Mouse (Mus musculus) ES-CJ7 (cell line): ENCODE measurements at regions not wholly inside any gene's neighbourhood (a gene's known extent, or its start where the extent isn't known, plus 50 kb on each side); places are given as distances from the start of the nearest gene placed in this dataset.
A peak's percentile ranks its signal among the peaks of the same experiment; 100 is the strongest.
"Not testable (repeated sequence)": the region's sequence is repeated elsewhere in the genome, so short reads cannot be mapped to it uniquely, and the experiment has no call there.

Experiments used
- DNase-seq: peaks from one replicate; pipeline ENCODE4 v3.0.0; 2011; ENCODE audit warnings: low read depth, low spot score

DNA sequence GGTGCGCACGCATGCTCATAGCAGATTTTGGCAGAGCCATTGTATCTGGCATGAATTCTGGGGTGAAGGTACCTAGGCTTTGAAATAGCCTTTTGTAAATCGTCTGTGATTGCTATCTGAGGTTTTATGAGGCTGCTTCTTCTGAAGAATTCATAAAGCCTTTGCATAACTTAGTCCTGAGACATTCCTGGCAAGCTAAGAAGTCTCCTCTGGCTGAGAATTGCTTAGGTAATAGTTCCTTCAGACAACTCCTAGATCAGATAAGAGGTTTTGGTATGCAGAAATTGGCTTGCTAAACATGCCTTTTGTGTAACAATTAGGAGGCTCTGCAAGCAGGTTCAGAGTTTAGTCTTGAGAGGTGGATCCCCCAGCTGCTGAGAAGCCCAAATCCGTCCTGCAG is 82.7 kb downstream of the Pmp22 start:
- DNase-seq = no peak

DNA sequence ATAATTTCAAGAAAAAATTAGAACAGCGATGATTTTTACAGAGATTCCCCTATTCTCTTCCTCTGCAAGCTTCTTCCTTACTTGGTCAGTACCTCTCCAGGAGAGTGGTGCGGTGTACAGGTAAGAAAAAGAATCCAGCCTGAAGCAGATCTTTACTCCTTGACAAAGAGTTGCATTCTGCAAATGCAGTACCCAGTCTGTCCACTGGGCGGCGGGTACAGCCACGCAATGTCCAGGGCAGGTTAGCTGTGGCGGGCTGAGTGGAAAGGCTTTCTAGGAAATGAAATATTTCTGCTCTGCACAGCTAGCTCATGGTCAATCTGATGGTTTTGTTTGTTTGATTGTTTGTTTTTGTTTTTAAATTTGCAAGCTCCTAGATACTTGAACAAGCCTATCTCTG is 84.3 kb downstream of the Pmp22 start:
- DNase-seq = peak; percentile 86

DNA sequence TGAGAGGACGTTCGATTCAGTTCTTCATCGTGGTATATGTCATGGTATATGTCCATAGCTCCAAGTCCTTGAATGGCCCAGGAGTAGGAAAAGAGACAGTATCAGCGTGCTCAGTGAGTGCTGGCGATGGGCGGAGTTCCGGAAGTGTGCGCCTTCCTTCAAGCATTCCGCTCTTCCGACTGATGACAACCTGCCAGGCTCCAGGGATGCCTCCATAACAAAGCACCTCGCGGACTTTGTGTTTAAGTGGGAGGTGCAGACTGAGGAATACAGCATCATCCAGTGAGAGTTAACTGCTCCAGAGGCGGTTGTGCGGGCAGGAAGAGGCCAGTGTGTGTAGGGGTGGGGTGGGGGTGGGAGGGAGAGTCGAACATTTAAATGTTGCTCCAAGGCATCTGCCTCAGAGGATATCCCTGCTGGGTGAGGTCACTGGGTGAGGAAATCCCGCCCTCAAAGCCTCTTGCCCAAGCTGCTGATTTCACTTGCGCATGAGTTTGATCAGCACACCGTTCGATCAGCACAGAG is 85.2 kb downstream of the Pmp22 start:
- DNase-seq = peak; percentile 93

DNA sequence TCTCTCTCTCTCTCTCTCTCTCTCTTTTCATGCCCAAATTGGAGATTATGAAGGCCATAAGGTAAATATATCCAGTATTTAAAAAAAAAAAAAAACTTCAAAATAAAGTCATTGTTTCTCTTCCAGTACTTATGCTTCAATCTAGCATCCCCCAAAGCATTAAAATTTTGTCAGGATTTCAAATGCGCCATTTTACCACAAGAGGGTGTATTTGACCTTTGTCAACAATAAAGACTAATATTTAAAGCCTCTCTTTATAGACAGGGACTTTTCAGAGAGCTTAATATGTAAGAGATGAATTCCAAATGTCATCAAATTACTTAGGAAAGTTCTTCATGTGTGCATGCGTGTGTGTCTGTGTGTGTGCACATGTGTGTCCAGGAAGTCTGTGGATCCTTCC is 87.2 kb downstream of the Pmp22 start:
- DNase-seq = no peak

DNA sequence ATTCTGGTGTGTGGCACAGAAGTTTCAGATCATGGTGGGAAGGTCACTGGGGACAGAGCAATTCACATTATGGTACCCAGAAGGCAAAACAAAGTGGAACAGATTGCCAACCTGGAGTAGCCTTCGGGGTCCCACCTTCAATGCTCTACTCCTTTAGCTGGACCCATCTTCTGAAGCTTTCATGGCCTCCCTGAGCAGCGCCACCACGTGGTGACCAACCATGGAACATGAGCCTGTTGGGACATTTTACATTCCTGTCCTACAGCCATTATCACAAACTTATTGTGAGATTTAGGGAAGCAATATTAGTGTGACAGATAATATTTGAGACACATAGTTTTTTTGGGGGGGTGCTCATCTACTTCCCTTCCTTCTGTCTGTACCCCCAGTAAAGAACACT is 88.3 kb downstream of the Pmp22 start:
- peak; percentile 66 for DNase-seq

DNA sequence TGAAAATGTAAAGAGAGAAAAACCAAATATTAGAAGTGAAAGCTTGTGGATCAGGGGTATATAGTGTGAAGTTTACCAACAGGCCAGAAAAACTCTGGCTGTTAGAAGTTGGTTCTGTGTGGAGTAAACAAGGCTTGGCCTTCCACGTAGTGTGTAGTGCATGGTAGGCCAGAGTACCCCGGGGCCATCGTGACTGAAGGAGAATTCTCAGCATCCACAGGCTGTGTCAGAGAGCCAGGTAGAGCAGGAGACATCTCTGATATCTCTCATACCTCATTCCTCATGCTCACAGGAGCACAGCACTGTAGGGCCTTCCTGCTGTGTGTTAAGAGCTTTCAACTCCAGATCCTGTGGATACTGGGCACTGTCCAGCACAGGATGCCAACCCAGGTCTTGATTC is 97.7 kb downstream of the Pmp22 start:
- no peak for DNase-seq

DNA sequence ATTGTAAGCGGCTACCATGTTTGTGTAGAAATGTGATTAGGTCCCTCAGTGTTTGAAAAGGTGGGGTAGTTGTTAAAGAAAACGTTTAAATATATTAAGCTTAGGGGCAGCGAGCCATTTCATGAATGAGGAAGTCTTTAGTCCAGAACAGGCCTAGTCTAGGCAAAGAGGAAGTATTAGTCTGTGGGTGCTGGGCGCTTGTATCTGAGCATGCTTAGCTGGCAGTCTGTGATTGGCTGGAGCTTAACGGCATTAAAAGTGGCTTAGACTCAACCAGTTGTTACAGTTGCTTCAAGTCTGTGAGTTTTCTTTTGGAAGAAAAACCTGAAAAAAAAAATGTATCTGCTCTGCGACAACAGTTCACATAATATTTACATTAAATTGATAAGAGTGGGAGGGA is 102.0 kb downstream of the Pmp22 start:
- no peak for DNase-seq

DNA sequence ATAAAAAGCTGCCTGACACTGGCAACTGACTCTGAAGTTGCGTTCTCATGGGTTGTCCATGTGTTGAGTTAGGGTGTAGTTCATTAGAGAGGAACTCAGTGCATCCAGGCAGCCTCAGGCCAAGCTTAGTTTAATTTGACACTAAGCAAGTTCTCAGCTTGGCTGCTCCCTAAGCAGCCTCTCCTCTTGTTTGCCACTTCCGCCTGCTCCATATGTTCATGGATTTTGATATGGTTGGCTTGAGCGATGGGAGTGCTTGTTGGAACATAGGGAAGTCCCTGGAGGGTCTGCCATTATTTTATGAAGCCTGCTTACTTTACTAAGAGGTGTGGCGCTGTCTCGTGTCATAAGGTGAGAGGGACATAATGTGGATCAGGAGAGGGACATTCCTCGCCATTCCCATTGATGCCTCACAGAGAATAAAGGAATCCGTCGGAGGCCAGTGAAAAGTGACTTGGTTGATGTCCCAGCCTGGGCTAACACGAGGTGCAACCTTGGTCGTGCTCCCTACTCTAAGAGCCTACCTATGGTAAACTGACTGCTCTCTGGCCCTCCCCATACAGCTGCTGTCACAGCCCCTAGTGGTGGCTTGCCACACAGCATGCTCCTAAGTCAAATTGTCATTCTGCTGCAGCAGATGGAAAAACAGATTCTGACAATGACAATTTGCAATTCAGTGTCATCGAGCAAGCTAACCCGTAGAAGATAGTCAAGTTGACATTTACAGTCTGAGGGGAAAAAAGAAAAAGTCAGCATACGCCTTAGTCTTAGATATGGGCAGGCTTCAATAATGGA is 104.6 kb downstream of the Pmp22 start:
- DNase-seq = peak; percentile 65

DNA sequence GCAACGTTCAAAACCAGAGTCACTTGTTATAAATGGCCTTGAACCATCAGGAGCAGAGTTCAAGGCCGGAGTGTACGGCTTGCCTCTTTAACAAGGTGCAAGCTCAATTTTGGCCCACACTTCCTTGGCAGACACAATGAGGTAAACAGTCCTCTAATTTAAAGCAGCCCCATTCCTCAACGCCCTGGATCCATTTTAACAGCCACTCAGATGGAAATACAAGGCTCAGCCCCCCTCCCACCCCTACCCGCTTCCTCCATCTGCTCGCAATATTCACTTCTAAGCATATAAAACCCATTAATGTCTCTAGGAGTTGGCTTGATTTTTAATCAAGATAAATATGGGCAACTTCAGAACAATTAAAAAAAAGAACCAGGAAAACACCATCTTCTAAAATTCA is 105.7 kb downstream of the Pmp22 start:
- DNase-seq = no peak

DNA sequence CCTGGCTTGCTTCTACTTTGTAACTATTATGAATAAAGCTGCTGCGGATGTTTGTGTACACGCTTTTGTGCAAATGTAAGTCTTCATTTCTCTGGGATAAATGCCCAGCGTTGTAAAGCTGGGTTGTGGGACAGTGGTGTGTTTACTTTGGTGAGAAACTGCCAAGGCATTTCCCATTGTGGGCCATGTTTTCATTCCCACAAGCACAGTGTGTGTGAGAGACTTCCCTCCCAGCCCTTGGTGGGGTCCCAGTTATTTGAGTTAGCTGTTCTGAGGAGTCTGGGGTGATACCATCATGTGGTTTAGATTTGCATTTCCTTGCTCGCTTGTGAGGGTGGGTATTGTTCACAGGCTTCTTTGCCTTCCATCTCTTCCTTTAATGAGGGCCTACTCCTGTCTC is 109.9 kb downstream of the Pmp22 start:
- no peak for DNase-seq

DNA sequence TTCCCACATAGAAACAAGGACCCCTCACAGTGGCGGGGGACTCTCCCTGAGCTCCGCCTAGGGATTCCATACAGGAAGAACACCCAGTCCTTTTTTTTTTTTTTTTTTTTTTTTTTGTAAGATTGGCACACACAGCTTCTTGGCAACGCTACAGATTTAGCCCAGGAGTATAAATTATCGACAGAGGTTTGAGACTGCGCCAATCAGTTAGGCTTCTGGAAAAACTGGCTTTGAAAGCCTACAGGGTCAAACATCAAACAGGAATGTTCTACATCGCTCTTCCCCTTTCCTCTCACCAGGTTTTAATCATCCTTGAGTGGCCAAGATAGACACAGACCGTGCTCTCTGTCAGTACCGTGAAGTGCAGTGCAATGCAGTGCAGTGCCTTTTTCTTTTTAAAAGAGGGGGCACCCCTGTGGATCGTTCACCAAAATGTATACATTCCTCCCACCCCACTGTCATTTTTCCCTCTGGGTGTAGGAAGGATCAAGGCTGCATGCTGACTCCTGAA is 115.2 kb downstream of the Pmp22 start:
- DNase-seq = no peak

DNA sequence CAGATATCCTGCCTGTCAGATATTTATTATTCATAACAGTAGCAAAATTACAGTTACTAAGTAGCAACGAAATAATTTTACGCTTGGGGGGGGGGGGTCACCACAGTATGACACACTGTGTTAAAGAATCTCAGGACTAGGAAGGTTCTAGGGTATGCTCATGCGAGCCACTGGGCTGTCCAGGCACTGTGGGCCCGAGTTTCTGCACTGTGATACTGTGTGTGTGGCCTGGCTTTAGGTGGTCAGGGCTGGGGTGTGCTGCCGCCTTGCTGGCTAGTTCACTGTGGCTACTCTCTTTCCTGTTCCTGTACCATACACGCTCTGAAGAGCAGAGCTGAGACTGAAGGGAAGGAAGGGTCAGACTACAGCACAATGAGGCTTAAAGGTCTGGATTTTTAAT is 116.3 kb downstream of the Pmp22 start:
- no peak for DNase-seq

DNA sequence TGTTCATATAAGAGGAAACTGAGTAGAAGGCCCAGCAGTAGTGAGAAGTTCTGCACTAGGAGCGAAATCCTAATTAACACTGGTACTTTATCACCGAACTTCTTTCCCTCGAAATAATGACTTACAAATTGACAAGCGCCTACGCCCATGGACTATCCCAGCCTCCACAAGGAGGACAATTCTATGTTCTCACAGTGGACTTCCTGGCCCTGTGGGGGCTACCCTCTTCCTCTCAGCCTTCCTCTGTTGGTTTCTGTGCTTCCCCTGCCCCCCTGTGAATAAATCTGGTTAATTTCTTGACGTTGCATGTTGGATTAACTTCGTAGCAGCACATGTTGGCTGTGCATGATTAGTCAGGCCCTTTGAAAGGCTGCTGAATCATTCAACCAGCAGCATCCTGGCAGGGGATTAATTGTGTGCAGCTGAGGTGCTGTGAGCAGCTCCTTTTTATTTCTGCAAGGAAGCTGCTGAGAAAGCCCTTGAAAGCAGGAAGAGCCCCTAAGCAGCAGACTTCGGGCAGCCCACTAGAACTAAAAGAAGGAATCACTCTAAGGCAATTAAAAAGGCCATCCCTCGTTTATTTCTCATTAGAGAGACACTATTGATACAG is 117.4 kb downstream of the Pmp22 start:
- DNase-seq = no peak

DNA sequence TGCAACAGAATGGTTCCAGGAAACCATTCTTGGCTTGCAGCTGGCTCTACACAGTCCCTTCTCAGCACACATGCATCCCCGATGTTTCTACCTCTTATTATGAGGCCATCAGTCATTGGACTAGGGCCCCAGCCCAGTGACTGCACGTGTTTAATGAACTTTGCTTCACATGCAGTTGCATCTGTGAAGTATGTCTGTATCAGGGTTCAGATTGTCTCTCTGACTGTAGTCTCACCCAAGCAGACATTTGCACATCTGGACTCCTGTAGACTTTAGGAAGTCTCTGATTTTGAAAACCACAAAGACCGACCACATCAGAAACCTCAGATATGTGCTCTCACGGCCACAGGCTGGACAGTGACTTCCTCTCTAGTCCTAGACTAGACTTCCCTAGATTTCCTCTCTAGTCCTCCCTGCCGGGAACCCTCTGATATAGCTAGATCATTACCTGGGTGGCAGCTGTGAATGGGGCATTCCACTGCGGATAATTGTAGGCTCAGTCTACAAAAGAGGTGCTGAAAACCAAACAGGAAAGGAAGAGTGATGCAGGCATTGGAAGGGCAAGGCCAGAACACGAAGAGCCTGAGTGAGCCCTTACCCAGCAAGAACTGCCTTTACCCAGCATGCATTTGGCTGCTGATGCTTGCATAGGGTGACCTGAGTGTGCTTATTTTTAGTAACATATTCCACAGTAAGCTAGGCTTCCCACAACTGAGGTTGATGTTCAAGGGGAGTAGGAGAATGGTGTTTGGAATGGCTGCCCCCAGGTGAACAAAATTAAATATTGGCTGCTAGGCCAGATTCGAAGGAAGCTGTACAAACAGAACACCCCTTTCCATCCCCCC is 123.5 kb downstream of the Pmp22 start:
- no peak for DNase-seq

DNA sequence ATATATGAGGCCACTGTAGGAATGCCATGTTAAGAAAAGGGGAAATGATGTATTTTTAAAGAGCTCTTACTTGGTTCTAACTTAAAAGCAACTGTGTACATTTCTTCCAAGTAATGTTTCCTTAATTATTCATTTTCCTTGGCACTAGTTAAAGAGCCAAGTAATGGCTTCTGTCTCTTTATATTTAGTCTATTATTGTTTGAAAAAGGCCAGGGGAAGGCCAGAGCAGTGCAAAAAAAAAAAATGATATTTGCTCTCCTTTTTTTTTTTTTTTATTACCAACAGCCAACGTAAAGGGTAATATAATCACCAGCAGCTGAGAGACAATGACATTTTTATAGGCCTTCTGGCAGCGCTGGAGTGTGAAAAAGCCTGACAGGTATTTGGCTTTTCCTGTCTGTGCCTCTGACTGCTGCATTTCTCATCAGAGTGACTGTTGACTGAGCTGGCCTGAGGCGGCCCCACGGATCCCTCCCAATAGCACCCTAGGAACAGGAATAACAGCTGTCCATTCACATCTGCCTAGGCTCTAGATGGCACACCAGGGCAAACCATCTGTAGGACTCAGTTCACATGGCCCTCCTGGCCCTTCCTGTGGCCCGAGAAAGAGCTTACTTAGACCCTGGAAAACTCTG is 124.3 kb downstream of the Pmp22 start:
- DNase-seq = no peak

DNA sequence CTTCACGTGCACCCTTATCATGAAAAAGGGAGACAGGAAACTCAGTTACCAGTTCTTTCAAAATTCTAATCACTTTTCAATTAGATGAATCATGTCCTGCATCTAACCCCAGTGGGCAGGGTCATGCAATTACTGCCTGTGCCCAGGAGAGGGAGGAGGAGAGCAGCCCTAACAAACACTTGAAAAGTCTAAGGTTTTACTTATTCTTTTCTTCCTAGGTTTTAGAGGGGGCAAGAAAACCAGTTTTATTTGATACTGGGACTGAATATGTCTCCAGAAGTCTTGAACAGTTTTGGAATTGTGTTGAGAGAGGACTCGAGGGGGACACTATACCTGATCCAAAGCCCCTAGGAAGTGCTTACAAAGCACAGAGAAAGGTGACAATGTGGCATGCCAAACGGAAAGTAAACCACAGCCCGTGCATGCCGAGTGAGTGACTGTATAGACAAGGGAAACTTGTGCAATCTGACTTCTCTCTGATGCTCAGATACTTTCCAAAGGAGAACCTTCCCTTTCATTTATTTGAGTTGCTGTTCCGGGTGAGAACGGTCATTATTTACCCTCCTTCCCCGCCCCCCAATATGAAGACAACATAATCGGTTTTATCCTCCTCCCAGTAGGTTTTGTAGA is 135.8 kb downstream of the Pmp22 start:
- peak; percentile 48 for DNase-seq

DNA sequence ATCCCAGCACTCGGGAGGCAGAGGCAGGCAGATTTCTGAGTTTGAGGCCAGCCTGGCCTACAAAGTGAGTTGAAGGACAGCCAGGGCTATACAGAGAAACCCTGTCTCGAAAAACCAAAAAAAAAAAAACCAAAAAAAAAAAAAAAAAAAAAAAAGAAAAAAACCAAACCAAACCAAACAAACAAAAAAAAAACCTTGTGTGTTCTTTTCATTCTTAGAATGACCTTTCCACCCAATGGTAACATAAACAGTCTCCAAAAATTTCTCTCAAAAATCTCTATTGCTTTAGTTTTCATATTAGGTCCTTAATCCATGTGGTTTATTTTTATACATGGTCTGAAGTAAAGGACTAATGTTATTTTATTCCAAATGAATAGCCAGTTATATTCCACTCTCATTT is 137.5 kb downstream of the Pmp22 start:
- not testable (repeated sequence) for DNase-seq

DNA sequence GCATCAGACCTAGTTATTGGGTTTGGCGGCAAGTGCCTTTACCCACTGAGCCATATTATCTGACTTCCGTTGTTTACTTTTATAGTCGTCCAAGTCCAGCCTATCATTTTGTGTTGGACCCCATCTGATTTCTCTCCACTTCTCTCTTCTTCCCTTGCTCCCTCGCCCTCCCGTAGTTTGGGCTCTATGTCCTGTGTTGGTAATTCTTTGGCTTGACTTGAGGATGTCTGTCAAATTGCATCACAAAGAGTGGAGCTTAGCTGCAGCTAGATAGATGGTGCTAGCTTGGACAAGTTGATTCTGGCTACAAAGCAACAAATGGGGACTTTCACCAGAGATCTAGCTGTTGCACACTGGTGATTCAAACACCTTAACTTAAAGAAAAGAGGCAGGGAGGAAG is 147.9 kb downstream of the Pmp22 start:
- DNase-seq = peak; percentile 62

DNA sequence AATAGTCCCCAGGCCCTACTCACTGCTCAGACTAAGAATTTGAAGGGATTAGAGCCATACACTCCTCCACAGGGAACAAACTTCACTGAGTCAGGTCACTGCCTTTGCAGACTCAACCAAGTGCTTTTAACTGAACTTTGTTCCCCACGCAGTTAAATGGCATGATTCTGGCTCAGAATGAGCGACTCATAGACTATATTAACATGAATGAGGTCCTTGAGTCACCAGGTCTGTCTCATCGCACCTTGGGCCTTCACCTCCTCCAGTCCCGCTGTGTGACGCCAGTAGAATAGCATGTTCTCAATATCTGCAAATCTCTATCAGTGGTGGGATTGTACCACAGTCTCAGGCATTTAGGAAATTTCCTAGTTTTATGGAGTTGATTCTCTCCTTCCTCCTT is 153.1 kb downstream of the Pmp22 start:
- DNase-seq = no peak

DNA sequence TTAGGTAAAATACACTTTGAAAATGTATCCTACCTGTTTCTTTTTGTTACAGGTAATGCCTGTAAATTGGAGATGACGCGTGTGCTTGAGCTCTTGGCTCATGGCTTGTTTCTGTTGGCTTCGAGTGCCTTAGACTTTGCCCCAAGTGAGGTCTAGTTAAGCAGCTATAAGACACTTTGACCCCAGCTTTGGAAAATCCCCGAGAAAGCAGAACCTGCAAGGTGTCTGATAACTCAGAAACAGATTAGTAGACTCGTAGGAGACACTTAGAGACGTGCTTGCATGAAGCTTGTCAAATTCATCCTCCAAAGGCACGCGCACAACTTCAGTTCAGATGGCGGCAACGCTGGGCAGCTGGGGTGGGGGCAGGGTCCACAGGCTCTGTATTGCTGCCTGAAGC is 153.8 kb downstream of the Pmp22 start:
- no peak for DNase-seq

DNA sequence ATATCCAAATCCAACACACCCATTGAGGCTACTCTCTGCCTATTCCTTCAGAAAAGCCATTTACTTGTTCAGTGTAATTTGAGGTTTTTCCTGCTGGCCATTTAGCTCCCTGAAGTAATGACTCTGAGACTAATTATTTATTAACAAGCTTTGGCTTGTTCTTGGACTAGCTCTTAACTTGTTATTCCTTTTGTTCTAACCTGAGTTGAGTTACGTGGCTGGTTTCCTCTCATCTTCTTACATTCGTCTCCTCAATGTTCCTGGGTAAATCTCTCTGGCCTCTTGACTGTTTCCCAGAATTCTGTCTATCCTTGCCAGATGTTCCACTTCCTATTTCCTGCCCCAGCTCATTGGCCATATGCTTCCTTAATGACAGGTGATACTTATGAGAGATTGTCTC is 157.2 kb downstream of the Pmp22 start:
- no peak for DNase-seq
